Mouse (Mus musculus): ENCODE measurements around the gene Pik3c2g. TPM values are rescaled to one million over a fixed set of nuclear protein-coding genes. Genes with fewer than 3 reads are reported as not detected.

Gene Pik3c2g
- total RNA-seq, 2 experiments from 2014 or later: 0.16 TPM; not detected in 1

DNA sequence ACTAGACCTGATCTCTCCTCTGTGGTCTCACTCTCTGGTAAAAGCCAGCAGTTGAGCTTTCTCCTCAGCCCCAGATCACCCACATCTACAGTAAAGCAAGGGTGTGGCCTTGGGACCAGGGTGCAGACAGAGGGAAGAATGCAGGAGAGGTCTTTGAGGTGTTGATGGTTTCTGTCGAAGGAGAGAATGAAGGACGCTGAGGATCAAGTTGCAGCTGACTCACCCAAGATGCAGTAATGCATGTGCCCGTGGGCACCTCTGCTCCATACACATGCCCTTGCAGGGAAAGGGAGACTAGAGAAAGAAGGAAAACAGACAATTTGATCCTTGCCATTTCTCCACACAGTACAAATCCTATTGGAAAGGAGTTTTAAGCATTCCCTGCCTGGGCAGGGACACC lies 5.1 kb downstream of the Pik3c2g start:
- H3K4me3 ChIP-seq: no peak overlapping the region
- TF ChIP-seq CTCF (IDR thresholded peaks at IDR 0.05): no peak
- intact Hi-C loops (cut with DNase I): loop anchor here (10.0 kb wide), 1 partner anchor 963 kb away; no protein-coding TSS in a partner anchor

DNA sequence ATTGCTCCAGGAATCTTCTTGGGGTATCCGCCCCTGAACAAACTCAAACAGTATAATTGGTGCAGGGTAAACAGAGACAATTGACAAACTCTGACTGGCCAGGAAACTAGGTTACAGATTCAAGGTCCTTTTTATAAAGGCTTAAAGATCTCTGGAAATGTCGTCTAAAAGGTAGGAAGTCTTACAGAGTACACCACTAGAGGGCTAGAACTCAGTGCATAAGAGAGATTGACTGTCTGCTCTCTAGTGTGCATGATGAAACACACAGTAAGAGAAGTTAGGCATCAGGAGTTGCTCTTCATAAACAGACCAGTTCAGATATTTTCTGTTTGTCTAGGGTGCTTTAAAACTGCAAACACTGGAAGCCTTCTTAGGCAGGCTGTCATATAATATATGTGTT lies 9.4 kb downstream of the Pik3c2g start:
- TF ChIP-seq CTCF (IDR thresholded peaks at IDR 0.05): peak; percentile 36
- intact Hi-C loops (cut with DNase I): loop anchor here (10.0 kb wide), 1 partner anchor 958 kb away; no protein-coding TSS in a partner anchor
- DNase-seq (ENCODE audit: extremely low spot score in 1 of 2, low spot score in 2 of 2): no peak
- Histone ChIP-seq H3K27ac (no peak overlapping the region), H3K4me3 (no peak overlapping the region)

More for the DNA sequence above, 5.1 kb downstream of the Pik3c2g start:
- H3K27ac ChIP-seq: no peak overlapping the region
- no peak for DNase-seq (ENCODE audit: extremely low spot score in 1 of 2, low spot score in 2 of 2)

- intact Hi-C loops (cut with DNase I): loop anchor here (10.0 kb wide), 1 partner anchor 956 kb away; no protein-coding TSS in a partner anchor
- Histone ChIP-seq H3K27ac (no peak overlapping the region), H3K4me3 (no peak overlapping the region)
- TF ChIP-seq CTCF (IDR thresholded peaks at IDR 0.05): no peak
- DNase-seq (ENCODE audit: extremely low spot score in 1 of 2, low spot score in 2 of 2): no peak
Measured at GRCm38 (mm10) chr6:139599216-139599615, 12.2 kb downstream of the Pik3c2g start.

DNA sequence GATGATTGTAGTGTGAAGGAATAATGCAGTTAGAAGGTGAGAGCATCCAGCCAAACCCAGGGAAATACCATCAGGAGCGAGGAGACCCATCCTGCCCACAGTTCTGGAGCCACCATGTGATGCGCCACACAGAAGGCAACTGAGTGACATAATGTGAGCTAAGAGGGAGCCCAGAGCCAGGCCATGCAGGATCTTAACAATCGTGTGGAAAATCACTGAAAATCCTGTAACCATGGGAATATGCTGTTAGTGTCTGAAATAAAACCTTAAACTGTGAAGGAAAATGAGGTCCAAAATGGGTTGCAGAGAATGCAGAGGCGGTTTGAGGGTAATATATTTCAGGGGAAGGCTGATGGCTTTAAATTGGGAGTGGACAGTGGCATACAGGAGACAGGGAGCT lies 31.8 kb downstream of the Pik3c2g start:
- DNase-seq (ENCODE audit: extremely low spot score in 1 of 2, low spot score in 2 of 2): no peak
- no peak for TF ChIP-seq CTCF (IDR thresholded peaks at IDR 0.05)

DNA sequence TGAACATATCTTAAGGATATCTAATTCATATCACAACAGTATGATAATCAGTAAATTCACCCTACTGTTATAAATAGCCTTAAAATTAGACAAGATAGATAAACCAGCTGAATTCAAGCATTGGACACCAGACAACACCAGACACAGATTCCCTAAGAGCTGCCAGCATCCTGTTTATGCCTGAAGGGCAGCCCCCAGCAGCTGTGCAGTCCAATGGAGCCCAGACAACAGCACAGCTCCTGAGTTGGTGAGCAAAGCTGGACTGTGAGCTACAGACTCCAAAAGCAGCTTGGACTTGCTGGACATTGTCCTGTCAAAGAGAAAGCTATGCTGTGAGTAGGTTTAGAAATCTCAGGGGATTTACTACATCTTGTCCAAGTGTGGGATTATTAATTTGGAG lies 37.7 kb downstream of the Pik3c2g start:
- no peak overlapping the region for H3K27ac ChIP-seq
- intact Hi-C loops (cut with DNase I): no loop called here
- TF ChIP-seq CTCF (IDR thresholded peaks at IDR 0.05): no peak
- no peak overlapping the region for H3K4me3 ChIP-seq
- no peak for DNase-seq (ENCODE audit: extremely low spot score in 1 of 2, low spot score in 2 of 2)

More for the DNA sequence above, 31.8 kb downstream of the Pik3c2g start:
- no peak overlapping the region for H3K27ac ChIP-seq
- intact Hi-C loops (cut with DNase I): no loop called here
- no peak overlapping the region for H3K4me3 ChIP-seq

DNA sequence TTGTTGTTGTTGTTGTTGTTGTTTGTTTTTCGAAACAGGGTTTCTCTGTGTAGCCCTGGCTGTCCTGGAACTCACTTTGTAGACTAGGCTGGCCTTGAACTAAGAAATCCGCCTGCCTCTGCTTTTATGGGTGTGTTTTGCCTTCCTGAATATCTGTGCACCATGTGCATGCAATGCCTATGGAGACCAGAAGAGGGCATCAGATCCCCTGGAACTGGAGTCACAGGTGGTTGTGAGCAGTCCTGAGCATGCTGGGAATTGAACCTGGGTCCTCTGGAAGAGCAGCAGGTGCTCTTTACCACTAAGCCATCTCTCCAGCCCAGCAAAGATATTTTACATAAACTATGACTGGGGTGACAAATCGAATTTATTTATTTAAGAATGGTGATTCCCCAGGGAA lies 47.5 kb downstream of the Pik3c2g start:
- no peak; the same call in 1 of the 2 replicates for TF ChIP-seq CTCF (IDR thresholded peaks at IDR 0.05)
- intact Hi-C loops (cut with DNase I): no loop called here
- Histone ChIP-seq H3K4me3 (no peak overlapping the region), H3K27ac (no peak overlapping the region)
- DNase-seq (ENCODE audit: extremely low spot score in 1 of 2, low spot score in 2 of 2): no peak

GRCm38 (mm10) chr6:139655399-139655798 lies 68.4 kb downstream of the Pik3c2g start:
- Histone ChIP-seq H3K4me3 (no peak overlapping the region), H3K27ac (no peak overlapping the region)
- peak; percentile 69 for TF ChIP-seq CTCF (IDR thresholded peaks at IDR 0.05)
- intact Hi-C loops (cut with DNase I): no loop called here
- peak; percentile 12 to 39 for DNase-seq (ENCODE audit: extremely low spot score in 1 of 2, low spot score in 2 of 2)

GRCm38 (mm10) chr6:139662462-139662861 lies 75.4 kb downstream of the Pik3c2g start:
- TF ChIP-seq CTCF (IDR thresholded peaks at IDR 0.05): peak; percentile 61
- intact Hi-C loops (cut with DNase I): no loop called here
- H3K27ac ChIP-seq: no peak overlapping the region
- no peak overlapping the region for H3K4me3 ChIP-seq
- DNase-seq (ENCODE audit: extremely low spot score in 1 of 2, low spot score in 2 of 2): peak; percentile 17 to 22

- no peak for TF ChIP-seq CTCF (IDR thresholded peaks at IDR 0.05)
- Histone ChIP-seq H3K27ac (no peak overlapping the region), H3K4me3 (no peak overlapping the region)
- no peak for DNase-seq (ENCODE audit: extremely low spot score in 1 of 2, low spot score in 2 of 2)
- intact Hi-C loops (cut with DNase I): no loop called here
Measured at GRCm38 (mm10) chr6:139718416-139718984, 131.5 kb downstream of the Pik3c2g start.

DNA sequence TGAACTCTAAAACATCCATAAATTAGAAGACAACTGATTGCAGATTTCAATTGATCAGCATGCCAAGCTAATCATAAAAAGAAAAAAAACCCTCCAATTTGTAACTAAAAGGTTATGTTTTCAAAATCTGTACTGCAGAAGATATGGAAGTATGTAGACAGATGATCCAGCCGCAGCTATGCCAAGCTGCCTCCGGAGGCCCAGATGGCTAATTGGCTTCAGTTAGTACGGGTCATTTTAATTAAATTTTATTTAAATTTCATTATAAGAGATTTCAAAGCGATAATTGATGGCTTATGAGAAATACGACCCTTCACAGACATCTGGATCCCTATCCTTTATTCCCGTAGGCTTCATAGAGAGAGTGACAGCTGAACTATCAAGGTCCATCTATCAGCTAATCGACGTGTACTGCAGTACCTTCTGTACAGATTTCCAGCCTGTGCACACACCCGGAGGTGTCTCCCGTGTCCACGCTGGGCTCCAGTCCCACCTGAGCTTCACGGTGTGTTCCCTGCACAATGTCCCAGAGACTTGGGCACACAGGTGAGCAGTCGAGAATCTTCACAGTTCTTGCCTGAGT lies 132.7 kb downstream of the Pik3c2g start:
- intact Hi-C loops (cut with DNase I): no loop called here
- no peak overlapping the region for H3K27ac ChIP-seq
- no peak for DNase-seq (ENCODE audit: extremely low spot score in 1 of 2, low spot score in 2 of 2)
- TF ChIP-seq CTCF (IDR thresholded peaks at IDR 0.05): no peak
- no peak overlapping the region for H3K4me3 ChIP-seq

DNA sequence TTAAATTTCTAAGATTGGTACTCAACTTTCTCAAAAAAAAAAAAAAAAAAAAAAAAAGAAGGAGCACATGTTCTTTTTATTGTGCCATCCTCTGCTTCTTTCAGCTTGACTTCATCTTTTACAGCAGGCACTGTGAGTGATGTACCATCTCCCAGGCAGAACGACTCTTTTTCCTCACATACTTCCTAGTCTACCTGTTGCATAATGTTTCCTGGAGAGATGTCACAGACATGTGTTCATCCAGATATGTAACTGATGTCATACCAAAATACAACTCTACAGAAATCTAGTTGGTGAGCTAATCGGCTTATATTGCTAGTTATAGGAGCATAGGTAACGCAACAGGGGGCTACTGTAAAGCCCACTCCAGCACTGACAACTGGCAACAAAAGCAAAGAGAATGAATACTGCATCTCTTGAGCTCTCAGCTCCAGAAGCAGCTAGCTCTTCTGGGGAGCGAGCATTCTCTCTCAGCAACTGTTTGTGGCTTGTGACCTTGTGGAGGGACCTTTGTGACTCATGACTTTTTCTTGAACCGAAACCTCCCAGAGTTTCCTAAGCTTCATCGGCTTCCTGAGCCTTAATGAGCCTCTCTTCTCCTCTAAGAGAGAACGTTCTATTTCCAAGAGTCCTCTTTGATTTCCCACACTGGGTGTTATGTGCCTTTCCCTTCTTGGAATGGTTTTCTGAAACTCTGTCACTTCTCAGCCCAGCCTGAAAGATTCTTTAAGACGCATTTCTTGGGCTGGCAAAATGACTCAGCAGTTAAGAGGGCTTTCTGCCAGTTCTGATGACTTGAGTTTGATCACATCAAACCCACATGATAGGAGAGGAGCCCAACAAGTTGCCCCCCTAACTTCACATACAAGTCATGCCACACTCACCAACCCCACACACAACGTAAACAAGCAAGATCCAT lies 148.9 kb downstream of the Pik3c2g start:
- intact Hi-C loops (cut with DNase I): no loop called here
- TF ChIP-seq CTCF (IDR thresholded peaks at IDR 0.05): no peak

GRCm38 (mm10) chr6:139738350-139738749 lies 151.3 kb downstream of the Pik3c2g start:
- Histone ChIP-seq H3K4me3 (no peak overlapping the region), H3K27ac (no peak overlapping the region)
- DNase-seq (ENCODE audit: extremely low spot score in 1 of 2, low spot score in 2 of 2): no peak
- intact Hi-C loops (cut with DNase I): no loop called here
- TF ChIP-seq CTCF (IDR thresholded peaks at IDR 0.05): no peak

More for the DNA sequence above, 148.9 kb downstream of the Pik3c2g start:
- no peak overlapping the region for H3K27ac ChIP-seq
- no peak overlapping the region for H3K4me3 ChIP-seq
- DNase-seq (ENCODE audit: extremely low spot score in 1 of 2, low spot score in 2 of 2): no peak
